Mouse (Mus musculus) G1E (cell line): ENCODE measurements at regions not wholly inside any gene's neighbourhood (a gene's known extent, or its start where the extent isn't known, plus 50 kb on each side); places are given as distances from the start of the nearest gene placed in this dataset.

Source experiments
- CTCF ChIP-seq: IDR thresholded peaks from 2 replicates; pipeline ENCODE4 v1.5.1; 2012; ENCODE audit warnings: low read depth, low read length, inconsistent platforms, mixed read lengths
- GATA1 ChIP-seq: IDR thresholded peaks from 2 replicates; pipeline ENCODE4 v1.6.1; 2012; ENCODE audit warnings: borderline replicate concordance, low read length, inconsistent platforms, mixed read lengths
- GATA2 ChIP-seq: IDR thresholded peaks from 2 replicates; pipeline ENCODE4 v1.6.1; 2012; ENCODE audit warnings: low read depth, low read length, inconsistent platforms, borderline replicate concordance
- POLR2AphosphoS5 ChIP-seq: IDR thresholded peaks from 2 replicates; pipeline ENCODE4 v1.6.1; 2012; ENCODE audit warnings: low read depth, low read length, inconsistent platforms; ENCODE audit not compliant: insufficient replicate concordance
- TAL1 ChIP-seq: conservative IDR thresholded peaks from 2 replicates; pipeline ENCODE4 v1.6.1; 2012; ENCODE audit warnings: low read depth, low read length, inconsistent platforms, mixed read lengths

GRCm38 (mm10) chr2:57597694-57598358, 360.4 kb downstream of the Gpd2 start:
- TF ChIP-seq CTCF (no peak), TAL1 (no peak), GATA1 (no peak), POLR2AphosphoS5 (no peak), GATA2 (no peak)
